In the genomic region with DNA sequence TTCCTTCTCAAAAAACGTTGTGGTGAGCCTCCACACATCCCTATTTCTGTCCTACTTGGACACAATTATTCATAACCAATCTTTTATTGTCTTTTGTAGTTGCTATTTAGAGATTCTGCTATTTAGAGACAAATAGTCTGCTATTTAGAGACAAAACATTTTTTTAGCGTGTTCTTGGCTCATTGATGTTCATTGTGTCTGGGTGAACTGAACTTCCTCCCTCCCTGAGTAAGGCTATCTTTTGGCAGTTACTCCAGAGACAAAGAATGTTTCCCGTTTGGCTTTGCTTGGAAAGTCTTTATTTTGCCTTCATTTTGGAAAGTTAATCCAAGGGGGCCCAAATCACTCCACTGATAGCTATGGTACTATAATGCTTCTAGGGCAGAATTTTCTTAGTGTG, we compare ENCODE assay signal across 19 mouse cellular contexts.
"Had no signal": no experiment of that assay in that cellular context is flagged by ENCODE, and none has a peak within 500 bp of the region (broad histone marks: within the 10 kb centered on the region; RNA-seq: fewer than 3 reads in every experiment).

No protein-coding gene starts in this region.

- ATAC-seq: intestine, postnatal 0 days; liver, postnatal 0 days; midbrain, embryonic 13.5 days; midbrain, embryonic 16.5 days had no signal

- H3K36me3 ChIP-seq: limb, embryonic 12.5 days; limb, embryonic 15.5 days; lung, embryonic 15.5 days; midbrain, embryonic 10.5 days; midbrain, embryonic 13.5 days; neural tube, embryonic 13.5 days; stomach, embryonic 15.5 days had no signal

- H3K9ac ChIP-seq: limb, embryonic 12.5 days; limb, embryonic 15.5 days; liver, embryonic 14.5 days; liver, postnatal 0 days; lung, embryonic 15.5 days; midbrain, embryonic 13.5 days; neural tube, embryonic 13.5 days; stomach, embryonic 15.5 days had no signal

- H3K4me1 ChIP-seq: limb, embryonic 15.5 days; lung, embryonic 15.5 days; megakaryocyte, embryonic 14.5 days; midbrain, embryonic 10.5 days; midbrain, embryonic 13.5 days; neural tube, embryonic 13.5 days; stomach, embryonic 15.5 days had no signal

- H3K4me2 ChIP-seq: limb, embryonic 12.5 days; limb, embryonic 15.5 days; liver, embryonic 11.5 days; lung, embryonic 15.5 days; midbrain, embryonic 13.5 days; neural tube, embryonic 13.5 days; stomach, embryonic 15.5 days had no signal

- H3K27me3 ChIP-seq: limb, embryonic 12.5 days; limb, embryonic 15.5 days; lung, embryonic 15.5 days; megakaryocyte, embryonic 14.5 days; midbrain, embryonic 13.5 days; neural tube, embryonic 13.5 days; stomach, embryonic 15.5 days had no signal

- DNase-seq: left cerebral cortex, postnatal 4 days; liver, postnatal 0 days; retina, postnatal 1 day; right cerebral cortex, postnatal 25 days; spleen, adult 18-20 months; thymus, postnatal 36 days had no signal

- H3K9me3 ChIP-seq: limb, embryonic 12.5 days; limb, embryonic 15.5 days; lung, embryonic 15.5 days; megakaryocyte, embryonic 14.5 days; midbrain, embryonic 10.5 days; midbrain, embryonic 13.5 days; neural tube, embryonic 13.5 days; stomach, embryonic 15.5 days had no signal

- H3K27ac ChIP-seq: limb, embryonic 12.5 days; limb, embryonic 15.5 days; liver, embryonic 14.5 days; lung, embryonic 15.5 days; midbrain, embryonic 10.5 days; midbrain, embryonic 13.5 days; neural tube, embryonic 13.5 days; stomach, embryonic 15.5 days had no signal

- H3K4me3 ChIP-seq: limb, embryonic 12.5 days; limb, embryonic 15.5 days; lung, embryonic 15.5 days; megakaryocyte, embryonic 14.5 days; midbrain, embryonic 10.5 days; midbrain, embryonic 13.5 days; myocyte; neural tube, embryonic 13.5 days; stomach, embryonic 15.5 days had no signal
